Comparison of ENCODE assay signal across 2 mouse cellular contexts in genomic region chr8:111938076-111938985, GRCm38 (mm10). TPM values are rescaled to one million over a fixed set of nuclear protein-coding genes. Genes with fewer than 3 reads are reported as not detected.
"Had no signal": no experiment of that assay in that cellular context is flagged by ENCODE, and none has a peak within 500 bp of the region (broad histone marks: within the 10 kb centered on the region; RNA-seq: fewer than 3 reads in every experiment).

No protein-coding gene starts in this region.

RNA-seq across cellular contexts. Expression of gene Chst5, which starts 28.1 kb away (rescaled TPM):
- polyA plus RNA-seq: macrophage; spleen, adult 2 months had no signal
